Mouse (Mus musculus) layer of hippocampus, adult 8-10 months (tissue): Measurements from ENCODE around the gene Mlxipl. TPM values are rescaled to one million over a fixed set of nuclear protein-coding genes. Genes with fewer than 3 reads are reported as not detected.

Source experiments
- DNase-seq, 2 experiments: peaks; one replicate each; pipeline ENCODE4 v3.0.0; 2022; ENCODE audit warnings: low spot score in 2 of 2
- total RNA-seq, 4 experiments: library from RNA; stranded (reverse); gene quantifications; 2 replicates each; pipeline ENCODE4 v1.2.4; 2022

Mlxipl gene
- total RNA-seq, 4 experiments from 2014 or later, result 4.5 to 17.6 (median 11.8) TPM

- no peak for DNase-seq
These were observed 54.8 kb downstream of the Mlxipl start for GRCm38 (mm10) chr5:135144469-135144868.

GRCm38 (mm10) chr5:135145532-135145931 lies 55.8 kb downstream of the Mlxipl start:
- DNase-seq, result no peak

- DNase-seq, result no peak
These were observed 56.3 kb downstream of the Mlxipl start for GRCm38 (mm10) chr5:135145955-135146354.

GRCm38 (mm10) chr5:135148715-135149052 lies 59.0 kb downstream of the Mlxipl start:
- no peak for DNase-seq

- peak; percentile 97 to 98 for DNase-seq
These were observed 59.5 kb downstream of the Mlxipl start, which contains the start of gene Tbl2 for GRCm38 (mm10) chr5:135149053-135149819. Tbl2 (plus strand) TSS chr5:135149657.

GRCm38 (mm10) chr5:135149820-135150178 lies 60.1 kb downstream of the Mlxipl start:
- no peak for DNase-seq

GRCm38 (mm10) chr5:135156496-135156895 lies 66.8 kb downstream of the Mlxipl start:
- DNase-seq, result no peak

GRCm38 (mm10) chr5:135161221-135161620 lies 71.5 kb downstream of the Mlxipl start:
- DNase-seq, result peak; percentile 47 to 62

GRCm38 (mm10) chr5:135161650-135162049 lies 72.0 kb downstream of the Mlxipl start:
- no peak for DNase-seq

- DNase-seq, result no peak
These were observed 72.7 kb downstream of the Mlxipl start for GRCm38 (mm10) chr5:135162361-135162760.

GRCm38 (mm10) chr5:135162821-135163220 lies 73.1 kb downstream of the Mlxipl start:
- DNase-seq, result no peak

- DNase-seq, result no peak
These were observed 77.2 kb downstream of the Mlxipl start for GRCm38 (mm10) chr5:135166909-135167308.

- no peak for DNase-seq
These were observed 77.8 kb downstream of the Mlxipl start for GRCm38 (mm10) chr5:135167469-135167868.

- DNase-seq, result peak; percentile 96
These were observed 78.7 kb downstream of the Mlxipl start, which contains the start of gene Bcl7b for GRCm38 (mm10) chr5:135168063-135169062. Bcl7b (plus strand) TSS chr5:135168283.

- DNase-seq, result no peak
These were observed 79.8 kb downstream of the Mlxipl start for GRCm38 (mm10) chr5:135169479-135169878.

- DNase-seq, result no peak
These were observed 82.1 kb downstream of the Mlxipl start for GRCm38 (mm10) chr5:135171688-135172220.

- no peak for DNase-seq
These were observed 83.3 kb downstream of the Mlxipl start for GRCm38 (mm10) chr5:135172986-135173385.

- DNase-seq, result no peak
These were observed 85.4 kb downstream of the Mlxipl start for GRCm38 (mm10) chr5:135175086-135175485.

- DNase-seq, result no peak
These were observed 88.8 kb downstream of the Mlxipl start for GRCm38 (mm10) chr5:135178523-135178922.

- DNase-seq, result peak; percentile 65 to 70
These were observed 89.3 kb downstream of the Mlxipl start for GRCm38 (mm10) chr5:135178996-135179395.

GRCm38 (mm10) chr5:135179616-135180015 lies 89.9 kb downstream of the Mlxipl start:
- DNase-seq, result peak in 1 of 2 experiments; percentile 3

- peak in 1 of 2 experiments; percentile 7 for DNase-seq
These were observed 91.1 kb downstream of the Mlxipl start for GRCm38 (mm10) chr5:135180796-135181195.
